Mouse (Mus musculus) midbrain, embryonic 14.5 days (tissue): Measurements from ENCODE around the gene Sgpp1. TPM values are rescaled to one million over a fixed set of nuclear protein-coding genes. Genes with fewer than 3 reads are reported as not detected.

ENCODE experiments used
- ATAC-seq: fragments of 200-750 bp; cut with Nextera tagmentation; 2 replicates; pipeline ENCODE4 v1.8.0; 2017; ENCODE audit warnings: moderate number of reproducible peaks, moderate library complexity; ENCODE audit not compliant: low FRiP score, low TSS enrichment
- DNase-seq: peaks from one replicate; pipeline ENCODE4 v3.0.0-alpha.2; 2015
- H3K27ac ChIP-seq: fragments of 300-500 bp; sonication (generic); replicated peaks from 2 replicates; pipeline ENCODE4 v1.5.1; 2014; ENCODE audit warnings: mild to moderate bottlenecking, low read depth, low read length, moderate library complexity
- H3K27me3 ChIP-seq: fragments of 300-500 bp; sonication (generic); 2 replicates; pipeline ENCODE4 v1.6.1; 2014; ENCODE audit warnings: low read length, control low read depth, mixed read lengths; ENCODE audit not compliant: control insufficient read depth, insufficient read depth
- H3K36me3 ChIP-seq: fragments of 300-500 bp; sonication (generic); 2 replicates; pipeline ENCODE4 v1.6.1; 2014; ENCODE audit warnings: low read length, control low read depth; ENCODE audit not compliant: control insufficient read depth, insufficient read depth
- H3K4me1 ChIP-seq: fragments of 300-500 bp; sonication (generic); 2 replicates; pipeline ENCODE4 v1.6.1; 2014; ENCODE audit warnings: mild to moderate bottlenecking, antibody characterized with exemption, low read length, control low read depth; ENCODE audit not compliant: control insufficient read depth, insufficient read depth
- H3K4me2 ChIP-seq: fragments of 300-500 bp; sonication (generic); 2 replicates; pipeline ENCODE4 v1.6.1; 2014; ENCODE audit warnings: mild to moderate bottlenecking, low read length, moderate library complexity
- H3K4me3 ChIP-seq: fragments of 300-500 bp; sonication (generic); replicated peaks from 2 replicates; pipeline ENCODE4 v1.5.1; 2014; ENCODE audit warnings: low read depth, low read length
- H3K9ac ChIP-seq: fragments of 300-500 bp; sonication (generic); replicated peaks from 2 replicates; pipeline ENCODE4 v1.6.1; 2014; ENCODE audit warnings: mild to moderate bottlenecking, low read length, moderate library complexity
- H3K9me3 ChIP-seq: fragments of 300-500 bp; sonication (generic); 2 replicates; pipeline ENCODE4 v1.6.1; 2016; ENCODE audit warnings: low read length, control low read depth, mixed read lengths; ENCODE audit not compliant: control insufficient read depth
- WGBS: fragments of 180-500 bp; shearing (Covaris S2); extraction: QIAGEN DNeasy Blood & Tissue Kit; methylation state at CpG from one replicate; pipeline ENCODE4 v1.1.7; 2014; 5-methylcytosine and 5-hydroxymethylcytosine counted together
- polyA plus RNA-seq: library from polyadenylated mRNA; unstranded; fragments of >200 nt; fragmentation: Nextera tagmentation; extraction: Ambion mirVana; gene quantifications from 2 replicates; pipeline ENCODE4 v1.2.1, GENCODE M21; 2014

Sgpp1 gene
- polyA plus RNA-seq, 1 experiment from 2014 or later = 14.6 TPM

DNA sequence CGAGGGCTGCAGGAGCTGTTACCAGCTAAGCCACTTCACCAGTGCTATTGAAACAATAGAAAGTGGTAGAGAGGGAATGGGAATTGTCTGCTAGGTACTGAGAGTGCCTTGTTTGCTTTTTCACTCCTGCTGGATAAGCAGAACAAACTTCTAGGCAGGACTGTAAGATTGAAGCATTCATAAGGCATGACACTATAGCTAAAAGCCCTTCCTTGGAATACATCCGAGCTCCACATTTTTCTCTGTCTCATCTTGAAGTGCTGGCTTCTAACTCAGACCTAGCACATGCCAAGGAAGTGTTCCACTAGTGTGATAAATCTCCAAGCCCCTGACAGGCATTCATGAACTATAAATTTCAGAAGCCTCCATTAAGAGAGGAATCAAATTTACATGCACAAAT, 4.1 kb upstream of the Sgpp1 start:
- no peak for DNase-seq
- H3K4me1 ChIP-seq = no peaks in the 10 kb centered on the region
- no peaks in the 10 kb centered on the region for H3K36me3 ChIP-seq
- H3K27me3 ChIP-seq = no peaks in the 10 kb centered on the region
- H3K27ac ChIP-seq = no peak overlapping the region
- WGBS = 38% methylated on average over 2 of the region's 2 CpGs
- H3K4me3 ChIP-seq = no peak overlapping the region
- H3K9ac ChIP-seq = no peak overlapping the region
- no peak overlapping the region for H3K4me2 ChIP-seq
- no peak for ATAC-seq
- H3K9me3 ChIP-seq = no peaks in the 10 kb centered on the region

DNA sequence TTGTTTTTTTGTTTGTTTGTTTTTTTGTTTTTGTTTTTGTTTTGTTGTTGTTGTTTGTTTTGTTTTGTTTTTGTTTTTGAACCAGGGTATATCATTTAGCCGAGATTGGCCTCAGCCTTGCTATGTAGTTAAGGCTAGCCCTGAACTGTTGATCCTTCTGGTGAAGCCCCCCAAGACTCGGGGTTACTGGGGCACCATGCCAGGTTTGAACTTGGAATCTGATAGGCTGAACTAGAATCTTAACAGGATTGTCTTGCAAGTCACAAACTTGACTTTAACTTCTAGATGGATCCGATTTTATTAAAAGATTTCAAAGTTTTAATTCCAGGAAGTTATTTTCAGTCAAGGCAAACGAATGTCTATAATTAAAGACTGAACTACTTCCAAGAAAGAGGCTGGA, 767 bp upstream of the Sgpp1 start:
- no peak overlapping the region for H3K27ac ChIP-seq
- no peaks in the 10 kb centered on the region for H3K27me3 ChIP-seq
- WGBS = 80% methylated on average over 4 of the region's 4 CpGs
- peaks cover 14% of the 10 kb centered on the region for H3K4me1 ChIP-seq
- peak overlapping the region; percentile 93 for H3K4me2 ChIP-seq
- no peaks in the 10 kb centered on the region for H3K36me3 ChIP-seq
- DNase-seq (no peak), ATAC-seq (no peak)
- H3K9me3 ChIP-seq = no peaks in the 10 kb centered on the region
- H3K4me3 ChIP-seq = no peak overlapping the region
- no peak overlapping the region for H3K9ac ChIP-seq

DNA sequence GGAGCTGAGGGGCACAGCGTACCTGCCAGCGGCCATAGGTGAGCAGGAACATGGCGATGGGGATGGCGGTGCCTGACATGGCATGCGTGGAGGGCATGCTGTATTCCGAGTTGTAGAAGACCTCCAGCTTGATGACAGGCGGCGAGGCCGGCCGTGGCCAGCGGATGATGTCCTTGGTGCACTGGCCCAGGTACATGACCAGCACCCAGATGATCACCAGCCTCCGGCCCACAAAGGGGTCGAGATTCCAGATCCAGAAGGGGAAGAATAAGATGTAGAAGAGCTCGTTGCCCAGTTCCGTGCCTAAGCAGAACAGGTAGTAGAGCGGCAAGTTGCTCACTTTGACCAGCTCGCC, 661 bp downstream of the Sgpp1 start:
- Histone ChIP-seq H3K9me3 (no peaks in the 10 kb centered on the region), H3K36me3 (no peaks in the 10 kb centered on the region), H3K4me2 (peak overlapping the region; percentile 93), H3K27me3 (no peaks in the 10 kb centered on the region), H3K4me3 (peak overlapping the region; percentile 82), H3K27ac (peak overlapping the region; percentile 81), H3K4me1 (peaks cover 14% of the 10 kb centered on the region), H3K9ac (peak overlapping the region; percentile 86)
- ATAC-seq = peak; percentile 37; the same call in 1 of the 2 replicates
- WGBS = 4% methylated on average over 17 of the region's 17 CpGs
- DNase-seq = no peak

DNA sequence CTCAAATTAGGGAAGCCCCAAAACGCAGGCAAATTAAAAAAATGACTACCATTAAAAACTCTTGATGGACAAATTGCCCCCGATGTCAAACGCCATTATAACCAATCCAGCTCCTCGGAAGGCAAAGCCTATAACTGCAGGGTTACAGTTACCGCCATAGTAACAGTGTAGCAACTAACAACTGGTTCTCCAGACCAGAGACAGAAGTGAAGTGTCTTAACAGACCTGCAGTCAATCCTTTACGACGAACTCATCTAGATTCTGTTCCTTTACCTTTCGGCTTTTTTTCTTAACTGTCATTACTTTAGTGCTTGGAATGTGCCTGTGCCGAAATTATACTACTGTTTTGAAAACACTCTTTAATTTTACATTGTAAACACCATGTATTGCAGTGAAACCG, 1.4 kb downstream of the Sgpp1 start:
- 30% methylated on average over 10 of the region's 10 CpGs for WGBS
- H3K9me3 ChIP-seq = no peaks in the 10 kb centered on the region
- peak overlapping the region; percentile 93 for H3K4me2 ChIP-seq
- H3K9ac ChIP-seq = peak overlapping the region; percentile 86; the same call in 1 of the 2 replicates
- DNase-seq (peak; percentile 31), ATAC-seq (no peak)
- H3K4me1 ChIP-seq = peaks cover 14% of the 10 kb centered on the region
- H3K36me3 ChIP-seq = no peaks in the 10 kb centered on the region
- peak overlapping the region; percentile 82 for H3K4me3 ChIP-seq
- no peak overlapping the region for H3K27ac ChIP-seq
- H3K27me3 ChIP-seq = no peaks in the 10 kb centered on the region

DNA sequence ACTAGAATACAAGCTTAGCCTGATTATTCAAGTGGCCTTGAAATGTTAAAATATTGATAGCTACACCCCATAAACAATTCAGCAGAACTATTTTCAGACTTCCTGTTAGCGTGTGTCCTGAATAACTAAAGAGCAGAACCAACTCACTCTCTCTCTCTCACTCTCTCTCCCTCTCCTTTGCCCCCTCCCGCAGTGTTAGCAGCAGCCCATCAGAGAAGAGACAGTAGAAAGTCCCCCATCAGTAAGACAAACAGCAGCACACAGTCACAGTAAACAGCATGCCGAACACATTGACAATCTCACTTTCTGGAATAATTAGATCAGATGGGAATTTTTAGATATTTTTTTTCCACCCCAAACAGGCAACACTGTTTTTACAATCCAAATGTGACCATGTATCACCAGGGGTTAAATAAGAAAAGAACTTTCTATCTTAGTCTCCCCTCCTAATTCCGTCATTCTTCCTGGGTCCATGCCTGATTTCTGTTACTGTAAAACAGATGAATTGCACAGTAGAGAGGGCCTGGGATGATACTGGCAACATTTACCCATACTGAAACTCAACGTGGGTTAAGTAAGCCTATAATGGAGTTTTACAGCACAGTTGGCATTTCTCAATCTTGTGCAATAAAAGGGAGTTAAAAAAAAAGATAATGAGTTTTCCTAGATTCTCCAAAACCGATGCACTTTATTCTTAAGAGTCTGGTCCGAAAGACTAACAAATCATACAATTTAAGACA, 2.0 kb downstream of the Sgpp1 start:
- peaks cover 14% of the 10 kb centered on the region for H3K4me1 ChIP-seq
- peak overlapping the region; percentile 82 for H3K4me3 ChIP-seq
- ATAC-seq (no peak), DNase-seq (no peak)
- H3K4me2 ChIP-seq = peak overlapping the region; percentile 93
- H3K27ac ChIP-seq = no peak overlapping the region
- no peaks in the 10 kb centered on the region for H3K36me3 ChIP-seq
- no peaks in the 10 kb centered on the region for H3K27me3 ChIP-seq
- no peaks in the 10 kb centered on the region for H3K9me3 ChIP-seq
- H3K9ac ChIP-seq = peak overlapping the region; percentile 86; the same call in 1 of the 2 replicates
- WGBS = 56% methylated on average over 7 of the region's 7 CpGs

DNA sequence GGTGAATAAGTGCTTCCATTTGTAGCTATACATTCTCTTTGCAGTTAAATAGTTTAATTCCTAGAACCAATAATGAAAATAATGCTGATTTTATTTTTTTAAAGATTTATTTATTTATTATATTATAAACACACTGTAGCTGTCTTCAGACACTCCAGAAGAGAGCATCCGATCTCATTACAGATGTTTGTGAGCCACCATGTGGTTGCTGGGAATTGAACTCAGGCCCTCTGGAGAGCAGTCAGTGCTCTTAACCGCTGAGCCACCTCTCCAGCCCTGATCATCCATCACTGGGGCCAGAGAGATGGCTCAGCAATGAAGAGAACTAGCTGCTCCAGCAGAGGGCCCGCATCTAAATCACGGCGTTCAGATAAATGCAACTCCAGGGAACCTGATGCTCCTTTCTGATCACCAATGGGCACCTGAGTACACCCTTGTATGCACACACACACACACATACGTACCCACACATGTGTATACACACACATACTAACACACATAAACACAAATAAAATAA, 3.5 kb downstream of the Sgpp1 start:
- Histone ChIP-seq H3K4me3 (no peak overlapping the region), H3K36me3 (no peaks in the 10 kb centered on the region), H3K9me3 (no peaks in the 10 kb centered on the region), H3K27ac (no peak overlapping the region), H3K4me1 (peaks cover 14% of the 10 kb centered on the region), H3K9ac (no peak overlapping the region), H3K27me3 (no peaks in the 10 kb centered on the region), H3K4me2 (no peak overlapping the region)
- no peak for DNase-seq
- ATAC-seq = no peak
- WGBS = 54% methylated on average over 6 of the region's 6 CpGs

DNA sequence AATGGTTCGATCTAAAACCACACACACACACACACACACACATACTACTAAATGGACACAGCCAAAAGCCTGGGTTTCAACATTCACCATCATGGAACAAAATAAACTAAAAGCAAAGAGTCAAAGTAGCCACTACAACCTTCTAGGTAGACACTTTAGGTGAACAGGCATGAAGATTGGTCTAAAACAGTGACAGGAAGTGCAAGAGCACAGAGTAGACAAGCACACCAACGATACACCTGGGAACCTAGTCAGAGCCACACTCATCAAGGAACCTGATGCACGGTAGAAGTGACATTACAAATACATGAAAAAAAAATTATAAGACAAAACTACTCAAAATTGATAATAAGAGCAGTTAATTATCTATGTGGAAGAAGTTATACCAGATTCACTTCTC, 4.0 kb downstream of the Sgpp1 start:
- Histone ChIP-seq H3K27ac (no peak overlapping the region), H3K4me1 (peaks cover 14% of the 10 kb centered on the region), H3K36me3 (no peaks in the 10 kb centered on the region), H3K4me2 (no peak overlapping the region), H3K4me3 (no peak overlapping the region), H3K9me3 (no peaks in the 10 kb centered on the region), H3K9ac (no peak overlapping the region), H3K27me3 (no peaks in the 10 kb centered on the region)
- no peak for DNase-seq
- 92% methylated on average over 3 of the region's 3 CpGs for WGBS
- ATAC-seq = no peak

DNA sequence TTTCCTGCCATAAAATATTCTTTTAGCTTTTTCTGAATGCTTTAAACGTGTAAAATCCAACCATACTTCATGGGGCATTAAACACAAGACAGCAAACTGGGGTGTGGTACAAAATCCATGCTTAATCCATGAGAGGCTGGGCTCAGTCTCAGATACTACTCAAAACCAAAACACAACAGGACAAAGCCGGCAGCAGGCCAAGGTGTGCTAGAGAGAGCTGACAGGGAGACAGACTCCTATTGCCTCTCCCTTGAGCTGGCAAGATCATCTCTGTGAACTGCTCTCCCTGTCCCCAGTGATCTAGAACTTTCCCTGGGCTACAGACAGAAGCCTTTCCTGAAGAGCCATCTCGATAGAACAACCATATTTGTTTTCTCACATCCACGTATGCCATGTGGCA, 5.1 kb downstream of the Sgpp1 start:
- no peak for ATAC-seq
- 82% methylated on average over 4 of the region's 4 CpGs for WGBS

DNA sequence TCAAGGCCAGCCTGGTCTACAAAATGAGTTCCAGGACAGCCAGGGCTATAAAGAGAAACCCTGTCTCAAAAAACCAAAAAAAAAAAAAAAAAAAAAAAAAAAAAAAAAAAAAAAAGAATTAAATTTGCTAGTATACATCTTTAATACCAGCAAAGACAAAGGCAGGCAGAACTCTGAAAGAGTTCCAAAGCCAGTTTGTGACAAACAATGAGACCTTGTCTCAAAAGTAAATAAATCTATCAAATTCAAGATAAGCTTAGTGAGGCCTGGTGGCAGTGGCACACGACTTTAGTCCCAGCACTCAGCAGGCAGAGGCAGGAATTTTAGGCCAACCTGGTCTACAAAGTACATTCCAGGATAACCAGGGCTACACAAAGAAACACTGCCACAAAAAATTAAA, 5.7 kb downstream of the Sgpp1 start:
- 67% methylated on average over 1 of the region's 1 CpGs for WGBS
- Histone ChIP-seq H3K4me3 (no peak overlapping the region), H3K9me3 (no peaks in the 10 kb centered on the region), H3K4me2 (no peak overlapping the region), H3K36me3 (no peaks in the 10 kb centered on the region), H3K9ac (no peak overlapping the region), H3K27ac (no peak overlapping the region), H3K27me3 (no peaks in the 10 kb centered on the region), H3K4me1 (peaks cover 14% of the 10 kb centered on the region)
- DNase-seq = no peak
- ATAC-seq = no peak

More for the DNA sequence above, 5.1 kb downstream of the Sgpp1 start:
- Histone ChIP-seq H3K4me3 (no peak overlapping the region), H3K4me1 (peaks cover 14% of the 10 kb centered on the region), H3K9me3 (no peaks in the 10 kb centered on the region), H3K9ac (no peak overlapping the region), H3K27ac (no peak overlapping the region), H3K36me3 (no peaks in the 10 kb centered on the region), H3K4me2 (no peak overlapping the region), H3K27me3 (no peaks in the 10 kb centered on the region)
- no peak for DNase-seq
